Mouse (Mus musculus) CH12.LX (cell line): ENCODE data around the gene Ubqln1. TPM values are rescaled to one million over a fixed set of nuclear protein-coding genes. Genes with fewer than 3 reads are reported as not detected.
A peak's percentile ranks its signal among the peaks of the same experiment; 100 is the strongest.

Experiments used
- DNase-seq: peaks from one replicate; pipeline ENCODE4 v3.0.0-alpha.2; 2013; ENCODE audit errors: extremely low read depth
- H3K27ac ChIP-seq: 2 replicates; pipeline ENCODE4 v1.5.1; 2012; ENCODE audit warnings: low read depth, mild to moderate bottlenecking, control low read depth, moderate library complexity; ENCODE audit not compliant: insufficient read depth
- H3K27me3 ChIP-seq: replicated peaks from 2 replicates; pipeline ENCODE3; 2012; ENCODE audit warnings: inconsistent platforms
- H3K36me3 ChIP-seq, 2 experiments: replicated peaks in 1 of 2; 2 replicates each; pipeline versions ENCODE3 to v1.6.1; 2012; ENCODE audit warnings: inconsistent platforms in 1 of 2, low read length in 1 of 2, mild to moderate bottlenecking in 1 of 2, mixed read lengths in 1 of 2, moderate library complexity in 1 of 2; ENCODE audit not compliant: control insufficient read depth in 1 of 2, insufficient read depth in 1 of 2
- H3K4me1 ChIP-seq, 2 experiments: 2 replicates each; pipeline ENCODE4 v1.6.1; 2012; ENCODE audit warnings: inconsistent platforms in 1 of 2, moderate library complexity in 1 of 2; ENCODE audit not compliant: insufficient read depth in 2 of 2, control insufficient read depth in 1 of 2
- H3K4me2 ChIP-seq: 2 replicates; pipeline ENCODE4 v1.6.1; 2012; ENCODE audit warnings: low read depth, mild to moderate bottlenecking, control low read depth; ENCODE audit not compliant: poor library complexity, insufficient read depth, severe bottlenecking
- H3K4me3 ChIP-seq, 3 experiments: fragments of 150-350 bp in 1 of 3; sonication (generic) in 1 of 3; replicated peaks in 1 of 3; 2 replicates each; pipeline versions ENCODE3 to v1.5.1; 2011 to 2012; ENCODE audit warnings: low read depth in 2 of 3, low read length in 2 of 3, mild to moderate bottlenecking in 2 of 3, moderate library complexity in 2 of 3, control low read depth in 1 of 3, improper control_type of control experiment in 1 of 3, inconsistent platforms in 1 of 3, mixed read lengths in 1 of 3; ENCODE audit not compliant: poor library complexity in 1 of 3
- H3K79me2 ChIP-seq: replicated peaks from 2 replicates; pipeline ENCODE4 v1.6.1; 2012; ENCODE audit warnings: mild to moderate bottlenecking, moderate library complexity; ENCODE audit not compliant: control insufficient read depth, poor library complexity, insufficient read depth, severe bottlenecking; ENCODE audit errors: extremely low read depth
- H3K9ac ChIP-seq: 2 replicates; pipeline ENCODE4 v1.6.1; 2012; ENCODE audit warnings: low read depth, mild to moderate bottlenecking, control low read depth, moderate library complexity; ENCODE audit not compliant: insufficient read depth
- H3K9me3 ChIP-seq: replicated peaks from 2 replicates; pipeline ENCODE3; 2012; ENCODE audit warnings: low read length, inconsistent platforms, mixed read lengths
- BHLHE40 ChIP-seq: IDR thresholded peaks from 2 replicates; pipeline ENCODE4 v1.6.1; 2011; ENCODE audit warnings: mild to moderate bottlenecking, low read depth, low read length, improper control_type of control experiment
- CTCF ChIP-seq, 2 experiments: IDR thresholded peaks in 1 of 2; conservative IDR thresholded peaks in 1 of 2; 2 replicates each; pipeline ENCODE4 v1.5.1; 2011 to 2012; ENCODE audit warnings: low read depth in 2 of 2, low read length in 2 of 2, improper control_type of control experiment in 1 of 2, inconsistent platforms in 1 of 2, mild to moderate bottlenecking in 1 of 2, moderate library complexity in 1 of 2
- E2F4 ChIP-seq: IDR thresholded peaks from 2 replicates; pipeline ENCODE4 v1.6.1; 2011; ENCODE audit warnings: low read depth, low read length, improper control_type of control experiment; ENCODE audit not compliant: insufficient replicate concordance
- ELF1 ChIP-seq: IDR thresholded peaks from 2 replicates; pipeline ENCODE4 v1.6.1; 2014; ENCODE audit warnings: low read depth, mild to moderate bottlenecking, inconsistent platforms, low read length, improper control_type of control experiment
- EP300 ChIP-seq: IDR thresholded peaks from 2 replicates; pipeline ENCODE4 v1.6.1; 2011; ENCODE audit warnings: low read length, improper control_type of control experiment
- ETS1 ChIP-seq: conservative IDR thresholded peaks from 2 replicates; pipeline ENCODE4 v1.6.1; 2012; ENCODE audit warnings: low read depth, mild to moderate bottlenecking, inconsistent platforms, low read length, improper control_type of control experiment, moderate library complexity
- HCFC1 ChIP-seq: IDR thresholded peaks from 2 replicates; pipeline ENCODE4 v1.6.1; 2012; ENCODE audit warnings: low read depth, mild to moderate bottlenecking, inconsistent platforms, low read length, improper control_type of control experiment
- IRF4 ChIP-seq: IDR thresholded peaks from 2 replicates; pipeline ENCODE4 v1.6.1; 2014; ENCODE audit warnings: low read depth, mild to moderate bottlenecking, inconsistent platforms, low read length, improper control_type of control experiment
- JUND ChIP-seq: conservative IDR thresholded peaks from 2 replicates; pipeline ENCODE4 v1.6.1; 2011; ENCODE audit warnings: low read depth, low read length, improper control_type of control experiment
- KAT2A ChIP-seq: IDR thresholded peaks from 2 replicates; pipeline ENCODE4 v1.6.1; 2012; ENCODE audit warnings: low read length, improper control_type of control experiment, inconsistent platforms; ENCODE audit not compliant: insufficient replicate concordance
- MAX ChIP-seq: IDR thresholded peaks from 2 replicates; pipeline ENCODE4 v1.6.1; 2011; ENCODE audit warnings: low read length, improper control_type of control experiment
- MAZ ChIP-seq: IDR thresholded peaks from 2 replicates; pipeline ENCODE4 v1.6.1; 2012; ENCODE audit warnings: low read depth, mild to moderate bottlenecking, inconsistent platforms, low read length, improper control_type of control experiment, moderate library complexity
- MEF2A ChIP-seq: IDR thresholded peaks from 2 replicates; pipeline ENCODE4 v1.6.1; 2014; ENCODE audit warnings: low read depth, mild to moderate bottlenecking, inconsistent platforms, low read length, improper control_type of control experiment, borderline replicate concordance
- MYC ChIP-seq: IDR thresholded peaks from 2 replicates; pipeline ENCODE4 v1.6.1; 2011; ENCODE audit warnings: low read depth, mild to moderate bottlenecking, improper control_type of control experiment, low read length
- NELFE ChIP-seq: IDR thresholded peaks from 2 replicates; pipeline ENCODE4 v1.6.1; 2011; ENCODE audit warnings: low read depth, low read length, improper control_type of control experiment
- NRF1 ChIP-seq: IDR thresholded peaks from 2 replicates; pipeline ENCODE4 v1.6.1; 2014; ENCODE audit warnings: low read depth, mild to moderate bottlenecking, inconsistent platforms, low read length, improper control_type of control experiment, moderate library complexity
- POLR2AphosphoS2 ChIP-seq: IDR thresholded peaks from 2 replicates; pipeline ENCODE4 v1.6.1; 2011; ENCODE audit warnings: low read depth, low read length, improper control_type of control experiment
- RCOR1 ChIP-seq: conservative IDR thresholded peaks from 2 replicates; pipeline ENCODE4 v1.6.1; 2012; ENCODE audit warnings: low read depth, mild to moderate bottlenecking, inconsistent platforms, low read length, improper control_type of control experiment
- SIN3A ChIP-seq: IDR thresholded peaks from 2 replicates; pipeline ENCODE4 v1.6.1; 2012; ENCODE audit warnings: low read length, improper control_type of control experiment, inconsistent platforms
- TCF12 ChIP-seq: IDR thresholded peaks from 2 replicates; pipeline ENCODE4 v1.6.1; 2014; ENCODE audit warnings: low read depth, mild to moderate bottlenecking, inconsistent platforms, low read length, improper control_type of control experiment
- ZC3H11A ChIP-seq: IDR thresholded peaks from 2 replicates; pipeline ENCODE4 v1.6.1; 2012; ENCODE audit warnings: low read depth, mild to moderate bottlenecking, inconsistent platforms, low read length, improper control_type of control experiment
- ZKSCAN1 ChIP-seq: IDR thresholded peaks from 2 replicates; pipeline ENCODE4 v1.6.1; 2012; ENCODE audit warnings: low read depth, inconsistent platforms, low read length, improper control_type of control experiment, borderline replicate concordance
- ZMIZ1 ChIP-seq: IDR thresholded peaks from 2 replicates; pipeline ENCODE4 v1.6.1; 2012; ENCODE audit warnings: low read depth, mild to moderate bottlenecking, inconsistent platforms, low read length, improper control_type of control experiment
- ZNF384 ChIP-seq: IDR thresholded peaks from 2 replicates; pipeline ENCODE4 v1.6.1; 2012; ENCODE audit warnings: low read depth, low read length, improper control_type of control experiment, inconsistent platforms
- dilution Hi-C: fragments of 300-500 bp; cut with MboI; formaldehyde crosslinking; loops from 2 replicates; pipeline ENCODE4 v1.14.3; 2020; ENCODE audit warnings: low sequenced_read_pairs; ENCODE audit not compliant: extremely low pct_unique_long_range_greater_than_20kb, extremely low pct_ligation_motif_present
- in situ Hi-C: fragments of 300-500 bp; cut with MboI; formaldehyde crosslinking; loops from 3 replicates; pipeline ENCODE4 v1.14.3; 2019; ENCODE audit warnings: low sequenced_read_pairs, low pct_ligation_motif_present, low pct_unique_long_range_greater_than_20kb, mixed read lengths
- polyA plus RNA-seq: library from polyadenylated mRNA; unstranded; fragments of >175 nt; gene quantifications from 2 replicates; pipeline ENCODE4 v1.2.1, GENCODE M21; 2012; ENCODE audit warnings: low read depth; ENCODE audit not compliant: insufficient read length
- total RNA-seq, 2 experiments: library from RNA; depleted of rRNA; stranded (reverse); fragments of 300-350 nt in 1 of 2; fragments of >200 nt in 1 of 2; gene quantifications; 2 replicates each; pipeline ENCODE4 v1.2.3; 2012 to 2014

The Ubqln1 gene
- total and polyA plus RNA-seq, 3 experiments, result 58.5 to 166 (median 130) TPM

GRCm38 (mm10) chr13:58214346-58215252, 854 bp downstream of the Ubqln1 start:
- H3K9ac ChIP-seq, result peak overlapping the region; percentile 90
- H3K4me2 ChIP-seq, result peak overlapping the region; percentile 98
- peak overlapping the region; percentile 72; the same call in 1 of the 2 replicates for H3K27ac ChIP-seq
- peak overlapping the region; percentile 65 to 99 (median 98) for H3K4me3 ChIP-seq
- no peaks in the 10 kb centered on the region for H3K9me3 ChIP-seq
- in situ Hi-C loops, result no loop called here
- H3K79me2 ChIP-seq, result peaks cover 54% of the 10 kb centered on the region
- no peaks in the 10 kb centered on the region for H3K27me3 ChIP-seq
- peaks cover 5 to 19% of the 10 kb centered on the region in 2 experiments for H3K36me3 ChIP-seq
- dilution Hi-C loops, result no loop called here
- peak; percentile 49 for DNase-seq
- H3K4me1 ChIP-seq, result peaks cover 8 to 42% of the 10 kb centered on the region in 2 experiments
- TF ChIP-seq RCOR1 (no peak), POLR2AphosphoS2 (no peak), ZC3H11A (no peak), IRF4 (no peak), SIN3A (no peak), ZKSCAN1 (no peak), JUND (no peak), EP300 (no peak), KAT2A (no peak), MYC (peak; percentile 60), BHLHE40 (peak; percentile 43), E2F4 (no peak), HCFC1 (no peak), ETS1 (no peak), MAZ (no peak), MAX (peak; percentile 52), ELF1 (no peak), NRF1 (no peak), CTCF (conservative IDR thresholded peaks at IDR 0.05 in 1 of 2, IDR thresholded peaks at IDR 0.05 in 1 of 2; ENCODE audit: low read depth in 2 of 2, low read length in 2 of 2) (no peak), ZNF384 (no peak), TCF12 (no peak), MEF2A (no peak), NELFE (0 out of 2 replicates have a peak, but pooled peaks have one; percentile 13), ZMIZ1 (no peak)
